Mouse (Mus musculus): Measurements from ENCODE around the gene Wwp2.

DNA sequence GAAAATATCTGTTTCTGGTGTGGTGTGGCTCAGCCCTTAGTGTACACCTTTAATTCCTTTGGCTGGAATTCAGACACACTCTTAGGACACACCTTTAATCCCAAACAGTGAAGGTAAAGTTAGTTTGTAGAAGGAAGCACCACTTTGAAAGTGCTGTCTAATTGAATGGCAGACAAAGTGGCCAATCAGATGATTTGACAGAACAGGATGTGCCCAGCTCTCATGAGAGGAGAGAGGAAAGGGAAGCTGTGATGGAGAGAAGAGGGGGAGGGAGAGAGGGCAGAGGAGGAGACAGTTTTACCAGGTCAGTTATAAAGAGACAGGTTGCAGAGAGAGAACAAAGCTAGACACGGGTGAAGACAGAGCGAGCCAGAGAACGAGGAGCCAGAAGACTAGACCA lies 138.6 kb downstream of the Wwp2 start:
- TF ChIP-seq CTCF (IDR thresholded peaks at IDR 0.05; ENCODE audit: borderline replicate concordance, insufficient read depth, low read length) (no peak), POLR2A (IDR thresholded peaks at IDR 0.05; ENCODE audit: low read depth, low read length) (no peak)
